Mouse (Mus musculus) ES-E14 (cell line): ENCODE data around the gene Vdac2.

Experiments used
- HCFC1 ChIP-seq: IDR thresholded peaks from 2 replicates; pipeline ENCODE4 v1.6.1; 2012; ENCODE audit warnings: low read length, inconsistent platforms, borderline replicate concordance; ENCODE audit not compliant: insufficient read depth
- MAFK ChIP-seq: IDR thresholded peaks from 2 replicates; pipeline ENCODE4 v1.6.1; 2014; ENCODE audit warnings: mild to moderate bottlenecking, low read depth, low read length, inconsistent platforms; ENCODE audit not compliant: insufficient read depth
- ZC3H11A ChIP-seq: IDR thresholded peaks from 2 replicates; pipeline ENCODE4 v1.6.1; 2012; ENCODE audit warnings: low read depth, mild to moderate bottlenecking, inconsistent platforms, low read length, borderline replicate concordance
- ZNF384 ChIP-seq: IDR thresholded peaks from 2 replicates; pipeline ENCODE4 v1.6.1; 2012; ENCODE audit warnings: low read depth, low read length, inconsistent platforms

DNA sequence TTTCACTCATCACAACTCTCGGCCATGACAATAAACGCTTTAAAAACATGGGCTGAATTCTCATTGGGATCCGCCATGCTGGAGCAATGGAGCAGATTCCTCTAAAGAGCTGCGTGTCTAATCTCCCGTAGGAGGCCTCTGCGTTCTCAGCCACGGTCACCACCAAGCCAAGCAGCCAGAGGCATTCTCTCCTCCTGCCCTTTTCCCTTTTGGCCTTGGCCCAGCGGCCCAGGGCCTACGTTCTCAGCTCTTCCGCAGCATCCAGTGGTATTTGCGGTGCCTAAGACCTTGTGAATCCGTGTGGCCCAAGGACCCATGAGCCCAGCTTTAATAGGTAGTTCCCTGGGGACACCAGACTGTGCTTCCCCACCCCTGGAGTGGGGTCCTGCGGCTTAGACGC, 31.8 kb downstream of the Vdac2 start:
- TF ChIP-seq HCFC1 (no peak), MAFK (no peak), ZC3H11A (no peak), ZNF384 (no peak)
